Mouse (Mus musculus): Measurements from ENCODE around the gene Lhx8. TPM values are rescaled to one million over a fixed set of nuclear protein-coding genes. Genes with fewer than 3 reads are reported as not detected.

The Lhx8 gene
- total and polyA plus RNA-seq, 3 experiments: 0.29 TPM; not detected in 2

DNA sequence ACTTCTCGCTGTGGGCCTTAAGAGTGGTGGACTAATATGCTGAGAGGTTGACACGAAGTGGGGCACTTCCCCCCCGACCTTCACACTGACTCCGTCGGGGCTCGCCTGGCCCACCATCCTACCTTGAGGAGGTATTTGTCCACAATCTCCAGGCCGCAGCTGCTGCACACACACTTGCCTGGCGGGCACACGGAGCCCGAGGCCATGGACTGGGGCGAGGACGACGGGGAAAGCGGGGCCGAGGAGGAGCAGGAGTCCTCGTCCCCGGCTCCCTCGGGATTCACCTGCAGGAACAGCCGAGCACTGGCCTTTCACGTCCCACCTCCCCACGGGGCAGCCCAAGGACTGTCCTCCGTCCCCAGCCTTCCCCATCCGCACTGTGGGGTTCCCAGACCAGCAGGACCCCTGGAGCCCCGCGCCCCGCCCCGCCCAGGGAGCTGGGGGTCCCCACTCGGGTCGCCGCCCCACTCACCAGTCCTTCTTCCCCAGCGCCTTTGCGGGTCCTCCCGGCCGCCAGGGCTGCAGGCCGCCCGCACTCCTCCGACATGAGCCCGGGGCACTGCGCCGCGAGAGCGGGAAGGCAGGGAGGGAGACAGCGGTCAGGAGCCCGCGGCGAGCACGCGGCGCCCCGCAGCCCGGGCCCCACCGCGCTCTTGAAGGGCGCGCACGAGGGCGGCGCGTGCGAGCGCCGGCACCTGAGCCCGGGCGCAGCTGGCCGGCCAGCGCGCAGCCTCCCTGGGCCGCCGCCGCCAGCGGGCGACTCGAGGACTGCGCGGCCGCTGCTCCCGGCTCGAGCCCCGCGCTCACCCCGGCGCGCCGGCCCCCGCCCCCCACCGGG, 2.4 kb downstream of the Lhx8 start:
- no peak overlapping the region for H3K4me3 ChIP-seq
- intact Hi-C loops (cut with DNase I): loop anchor here (5.0 kb wide), 1 partner anchor 244 kb away; no protein-coding TSS in a partner anchor
- WGBS: 3% methylated on average over 81 of the region's 86 CpGs
- DNase-seq: peak in 1 of 2 experiments; percentile 38
- TF ChIP-seq CTCF (IDR thresholded peaks at IDR 0.05) (no peak), POLR2A (IDR thresholded peaks at IDR 0.05; ENCODE audit: insufficient read depth, low read depth, low read length) (no peak), EP300 (IDR thresholded peaks at IDR 0.05; ENCODE audit: insufficient read depth, low read depth, low read length) (no peak)
- peaks cover 36% of the 10 kb centered on the region for H3K27me3 ChIP-seq (ENCODE audit: control insufficient read depth, insufficient read depth, low read length)
- H3K79me2 ChIP-seq (replicated peaks; ENCODE audit: control insufficient read depth, insufficient read depth, low read length): no peaks in the 10 kb centered on the region
- no peaks in the 10 kb centered on the region for H3K36me3 ChIP-seq (ENCODE audit: control insufficient read depth, insufficient read depth, low read length)
- H3K9ac ChIP-seq (ENCODE audit: low read depth, low read length): no peak overlapping the region
- no peak overlapping the region for H3K27ac ChIP-seq
- peaks cover 2% of the 10 kb centered on the region; the same call in 1 of the 2 replicates for H3K4me1 ChIP-seq (ENCODE audit: control insufficient read depth, insufficient read depth, low read length)

DNA sequence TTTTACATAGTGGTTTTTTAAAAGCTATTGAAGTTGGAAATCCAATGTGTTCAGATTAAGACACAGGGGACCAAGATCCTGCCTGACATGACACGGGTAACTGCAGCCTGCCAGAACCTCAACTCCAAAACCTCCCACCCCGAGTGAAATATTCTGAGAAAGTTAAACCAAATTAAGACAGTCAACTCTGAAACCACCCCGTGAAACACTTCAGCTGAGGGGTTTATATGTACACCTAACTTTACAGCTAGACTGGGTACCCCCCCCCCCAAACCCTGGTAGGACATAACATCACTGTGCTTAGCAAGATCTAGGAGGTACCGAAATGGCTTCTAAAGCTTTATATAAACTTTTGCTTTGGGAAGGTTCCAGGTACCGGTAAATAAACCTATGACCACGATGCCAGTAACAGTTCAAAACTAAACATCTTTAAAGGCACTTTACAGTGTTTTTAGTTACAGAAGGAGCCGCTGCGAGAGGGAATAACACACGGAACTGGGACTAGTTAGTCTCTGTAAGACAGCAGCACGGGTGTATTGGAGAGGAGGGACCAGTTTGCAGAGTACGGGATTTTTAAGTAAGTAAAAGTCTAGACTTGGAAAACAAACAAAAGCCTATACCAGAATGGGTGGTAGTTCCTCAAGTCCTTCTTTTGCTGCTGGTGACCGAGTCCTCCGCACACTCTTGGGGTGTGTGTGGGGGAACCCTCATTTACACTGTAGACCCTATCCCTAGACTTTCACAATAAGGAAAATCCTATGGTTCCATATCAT, 3.2 kb downstream of the Lhx8 start:
- Histone ChIP-seq H3K9ac (ENCODE audit: low read depth, low read length) (no peak overlapping the region), H3K79me2 (replicated peaks; ENCODE audit: control insufficient read depth, insufficient read depth, low read length) (no peaks in the 10 kb centered on the region), H3K4me1 (ENCODE audit: control insufficient read depth, insufficient read depth, low read length) (peaks cover 2% of the 10 kb centered on the region; the same call in 1 of the 2 replicates), H3K27me3 (ENCODE audit: control insufficient read depth, insufficient read depth, low read length) (peaks cover 31% of the 10 kb centered on the region), H3K27ac (no peak overlapping the region), H3K36me3 (ENCODE audit: control insufficient read depth, insufficient read depth, low read length) (no peaks in the 10 kb centered on the region), H3K4me3 (no peak overlapping the region)
- TF ChIP-seq EP300 (IDR thresholded peaks at IDR 0.05; ENCODE audit: insufficient read depth, low read depth, low read length) (no peak), CTCF (IDR thresholded peaks at IDR 0.05) (no peak), POLR2A (IDR thresholded peaks at IDR 0.05; ENCODE audit: insufficient read depth, low read depth, low read length) (no peak)
- 7% methylated on average over 13 of the region's 13 CpGs for WGBS
- no peak for DNase-seq
- intact Hi-C loops (cut with DNase I): loop anchor here (5.0 kb wide), 1 partner anchor 245 kb away; no protein-coding TSS in a partner anchor

DNA sequence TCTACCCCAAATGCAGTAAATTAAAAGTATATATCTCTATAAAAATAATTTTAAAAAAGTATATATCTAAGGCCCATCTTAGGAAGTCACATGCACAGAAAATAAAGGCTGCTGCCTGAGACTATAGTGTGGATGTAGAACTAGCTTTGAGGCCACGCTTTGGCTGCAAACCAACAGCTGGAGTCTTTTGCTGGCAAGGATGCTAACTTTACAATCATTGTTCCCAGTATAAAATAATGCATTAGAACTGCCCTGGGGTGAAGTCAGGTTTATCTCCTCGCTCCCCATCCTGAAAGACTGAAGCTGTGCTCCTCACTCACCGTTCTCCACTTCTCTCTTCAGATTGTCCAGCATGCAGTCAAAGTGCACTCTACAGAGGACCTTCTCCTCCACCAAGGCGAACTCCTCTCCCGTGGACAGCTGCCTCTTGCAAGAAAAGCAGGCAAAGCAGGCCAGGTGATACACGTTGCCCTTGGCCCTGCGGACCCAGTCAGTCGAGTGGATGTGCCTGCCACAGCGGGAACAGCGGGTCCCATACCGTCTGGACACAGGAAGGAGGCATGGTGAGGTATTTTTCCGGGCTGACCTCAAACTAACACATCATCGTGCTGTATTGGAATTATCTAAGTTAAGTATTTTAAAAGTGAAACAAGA, 8.4 kb downstream of the Lhx8 start:
- 47% methylated on average over 13 of the region's 13 CpGs for WGBS
- peaks cover 6% of the 10 kb centered on the region; the same call in 1 of the 2 replicates for H3K27me3 ChIP-seq (ENCODE audit: control insufficient read depth, insufficient read depth, low read length)
- no peaks in the 10 kb centered on the region for H3K36me3 ChIP-seq (ENCODE audit: control insufficient read depth, insufficient read depth, low read length)
- H3K4me1 ChIP-seq (ENCODE audit: control insufficient read depth, insufficient read depth, low read length): no peaks in the 10 kb centered on the region
- no peak overlapping the region for H3K27ac ChIP-seq
- H3K4me3 ChIP-seq: no peak overlapping the region
- intact Hi-C loops (cut with DNase I): no loop called here
- no peak for DNase-seq
- H3K79me2 ChIP-seq (replicated peaks; ENCODE audit: control insufficient read depth, insufficient read depth, low read length): no peaks in the 10 kb centered on the region
- no peak overlapping the region for H3K9ac ChIP-seq (ENCODE audit: low read depth, low read length)
- TF ChIP-seq EP300 (IDR thresholded peaks at IDR 0.05; ENCODE audit: insufficient read depth, low read depth, low read length) (no peak), CTCF (IDR thresholded peaks at IDR 0.05) (no peak), POLR2A (IDR thresholded peaks at IDR 0.05; ENCODE audit: insufficient read depth, low read depth, low read length) (no peak)

DNA sequence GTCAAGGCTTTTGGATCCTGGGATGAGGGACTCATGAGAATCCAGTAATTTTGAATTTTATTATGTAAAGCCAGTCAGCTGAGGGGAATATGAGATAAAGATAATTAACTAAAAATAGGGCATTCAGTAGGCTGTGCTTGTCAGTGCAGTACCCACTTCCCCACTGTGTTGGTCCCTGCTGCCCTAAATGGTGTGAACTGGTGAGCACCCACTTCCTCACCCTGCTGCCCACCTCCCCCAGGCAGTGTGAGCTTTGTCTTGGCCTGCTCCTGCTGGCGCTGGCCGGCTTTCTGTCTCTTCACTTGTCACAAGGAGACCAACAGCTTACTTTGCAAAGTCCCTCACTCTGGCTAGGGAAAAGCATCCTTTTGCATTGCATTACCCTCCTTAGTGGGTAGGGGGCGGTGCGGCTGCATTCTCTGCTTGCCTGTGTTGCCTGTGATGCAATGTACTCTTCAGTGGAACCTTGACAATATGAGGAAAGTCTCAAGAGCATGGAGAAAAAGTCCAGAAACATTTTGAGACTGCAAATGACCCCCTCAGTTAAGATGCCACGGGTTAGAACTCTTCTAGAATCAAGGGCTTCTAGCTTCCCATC, 12.7 kb downstream of the Lhx8 start:
- TF ChIP-seq CTCF (IDR thresholded peaks at IDR 0.05) (peak; percentile 52), POLR2A (IDR thresholded peaks at IDR 0.05; ENCODE audit: insufficient read depth, low read depth, low read length) (no peak)

GRCm38 (mm10) chr3:154305163-154305884, 25.1 kb downstream of the Lhx8 start:
- no peaks in the 10 kb centered on the region for H3K79me2 ChIP-seq (replicated peaks; ENCODE audit: control insufficient read depth, insufficient read depth, low read length)
- intact Hi-C loops (cut with DNase I): no loop called here
- DNase-seq: no peak
- H3K36me3 ChIP-seq (ENCODE audit: control insufficient read depth, insufficient read depth, low read length): no peaks in the 10 kb centered on the region
- no peaks in the 10 kb centered on the region for H3K27me3 ChIP-seq (ENCODE audit: control insufficient read depth, insufficient read depth, low read length)
- H3K9ac ChIP-seq (ENCODE audit: low read depth, low read length): no peak overlapping the region
- TF ChIP-seq CTCF (IDR thresholded peaks at IDR 0.05) (no peak), POLR2A (IDR thresholded peaks at IDR 0.05; ENCODE audit: insufficient read depth, low read depth, low read length) (no peak), EP300 (IDR thresholded peaks at IDR 0.05; ENCODE audit: insufficient read depth, low read depth, low read length) (no peak)
- WGBS: 61% methylated on average over 16 of the region's 16 CpGs
- no peak overlapping the region for H3K4me3 ChIP-seq
- H3K27ac ChIP-seq: no peak overlapping the region
- H3K4me1 ChIP-seq (ENCODE audit: control insufficient read depth, insufficient read depth, low read length): no peaks in the 10 kb centered on the region

More for the DNA sequence above, 12.7 kb downstream of the Lhx8 start:
- Histone ChIP-seq H3K36me3 (ENCODE audit: control insufficient read depth, insufficient read depth, low read length) (no peaks in the 10 kb centered on the region), H3K4me3 (no peak overlapping the region), H3K79me2 (replicated peaks; ENCODE audit: control insufficient read depth, insufficient read depth, low read length) (no peaks in the 10 kb centered on the region), H3K27me3 (ENCODE audit: control insufficient read depth, insufficient read depth, low read length) (peaks cover 3% of the 10 kb centered on the region; the same call in 1 of the 2 replicates), H3K27ac (no peak overlapping the region), H3K4me1 (ENCODE audit: control insufficient read depth, insufficient read depth, low read length) (no peaks in the 10 kb centered on the region), H3K9ac (ENCODE audit: low read depth, low read length) (no peak overlapping the region)
- no peak for DNase-seq
- 17% methylated on average over 5 of the region's 5 CpGs for WGBS
- intact Hi-C loops (cut with DNase I): no loop called here

Data from heart, adult 2 months (tissue).